Mouse (Mus musculus) neural tube, embryonic 12.5 days (tissue): ENCODE data around the gene Sacs. TPM values are rescaled to one million over a fixed set of nuclear protein-coding genes. Genes with fewer than 3 reads are reported as not detected.

ENCODE experiments used
- ATAC-seq: fragments of 200-750 bp; cut with Nextera tagmentation; 2 replicates; pipeline ENCODE4 v1.8.0; 2017; ENCODE audit warnings: low read depth, mild to moderate bottlenecking, moderate TSS enrichment, moderate library complexity; ENCODE audit not compliant: low FRiP score
- H3K27ac ChIP-seq: fragments of 300-500 bp; sonication (generic); 2 replicates; pipeline ENCODE4 v1.5.1; 2016
- H3K27me3 ChIP-seq: fragments of 300-500 bp; sonication (generic); replicated peaks from 2 replicates; pipeline ENCODE4 v1.6.1; 2016; ENCODE audit warnings: mild to moderate bottlenecking
- H3K36me3 ChIP-seq: fragments of 300-500 bp; sonication (generic); 2 replicates; pipeline ENCODE4 v1.6.1; 2016; ENCODE audit warnings: mild to moderate bottlenecking
- H3K4me1 ChIP-seq: fragments of 300-500 bp; sonication (generic); 2 replicates; pipeline ENCODE4 v1.6.1; 2016
- H3K4me2 ChIP-seq: fragments of 300-500 bp; sonication (generic); replicated peaks from 2 replicates; pipeline ENCODE4 v1.6.1; 2016; ENCODE audit warnings: mild to moderate bottlenecking
- H3K4me3 ChIP-seq: fragments of 300-500 bp; sonication (generic); 2 replicates; pipeline ENCODE4 v1.5.1; 2016
- H3K9ac ChIP-seq: fragments of 300-500 bp; sonication (generic); 2 replicates; pipeline ENCODE4 v1.6.1; 2016; ENCODE audit warnings: mild to moderate bottlenecking
- H3K9me3 ChIP-seq: fragments of 300-500 bp; sonication (generic); 2 replicates; pipeline ENCODE4 v1.6.1; 2016; ENCODE audit warnings: mild to moderate bottlenecking
- WGBS: fragments of 180-500 bp; shearing (Covaris S2); methylation state at CpG from one replicate; pipeline ENCODE4 v1.1.7; 2016; 5-methylcytosine and 5-hydroxymethylcytosine counted together
- polyA plus RNA-seq: library from polyadenylated mRNA; unstranded; fragments of >200 nt; fragmentation: Nextera tagmentation; extraction: Ambion mirVana; gene quantifications from 2 replicates; pipeline ENCODE4 v1.2.1, GENCODE M21; 2016

Gene Sacs
- polyA plus RNA-seq, 1 experiment from 2014 or later: 6.4 TPM

GRCm38 (mm10) chr14:61165929-61166328 lies 27.7 kb downstream of the Sacs start:
- no peak overlapping the region for H3K27ac ChIP-seq
- H3K9me3 ChIP-seq: no peaks in the 10 kb centered on the region
- H3K27me3 ChIP-seq: no peaks in the 10 kb centered on the region; the same call in 1 of the 2 replicates
- no peaks in the 10 kb centered on the region for H3K36me3 ChIP-seq
- no peak overlapping the region for H3K4me2 ChIP-seq
- no peak for ATAC-seq
- no peaks in the 10 kb centered on the region for H3K4me1 ChIP-seq
- no peak overlapping the region for H3K9ac ChIP-seq
- WGBS: 81% methylated on average over 9 of the region's 9 CpGs
- no peak overlapping the region for H3K4me3 ChIP-seq

- H3K36me3 ChIP-seq: no peaks in the 10 kb centered on the region
- no peak overlapping the region for H3K27ac ChIP-seq
- no peaks in the 10 kb centered on the region; the same call in 1 of the 2 replicates for H3K27me3 ChIP-seq
- H3K4me2 ChIP-seq: no peak overlapping the region
- WGBS: 88% methylated on average over 5 of the region's 5 CpGs
- no peak overlapping the region for H3K9ac ChIP-seq
- ATAC-seq: no peak
- no peaks in the 10 kb centered on the region for H3K9me3 ChIP-seq
- H3K4me3 ChIP-seq: no peak overlapping the region
- peaks cover 10% of the 10 kb centered on the region; the same call in 1 of the 2 replicates for H3K4me1 ChIP-seq
Observed at GRCm38 (mm10) chr14:61171261-61171970, 33.2 kb downstream of the Sacs start.

DNA sequence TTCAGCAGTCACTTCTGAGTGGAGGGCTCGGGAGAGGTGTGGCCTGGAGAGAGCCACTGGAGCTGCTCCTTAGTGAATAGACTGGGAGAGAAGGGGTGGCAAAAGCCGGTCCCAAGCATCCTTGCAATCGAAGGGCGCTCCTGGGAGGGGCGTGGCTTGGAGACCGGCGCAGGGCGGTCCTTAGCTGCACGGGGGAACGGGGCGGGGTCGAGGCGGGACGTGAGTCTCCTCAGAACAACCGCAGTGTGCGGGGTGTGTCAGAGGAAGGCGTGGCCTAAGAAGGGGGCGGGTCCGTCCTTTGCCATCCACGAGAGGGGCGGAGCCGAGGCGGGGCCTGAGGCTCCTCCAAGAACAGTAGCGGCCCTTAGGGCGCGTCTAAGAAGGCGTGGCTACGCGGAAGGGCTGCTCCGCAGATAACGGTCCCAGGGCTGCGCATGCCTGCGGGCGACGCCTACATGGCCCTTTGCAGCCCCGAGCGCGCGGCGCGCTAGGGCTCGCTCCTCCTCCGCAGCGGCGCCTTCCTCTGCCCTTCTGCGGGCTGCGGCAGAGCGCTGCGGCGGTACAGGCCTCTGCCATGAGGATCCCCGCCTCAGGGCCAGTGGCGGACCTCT lies 34.4 kb downstream of the Sacs start:
- Histone ChIP-seq H3K4me1 (peaks cover 10% of the 10 kb centered on the region; the same call in 1 of the 2 replicates), H3K4me2 (peak overlapping the region; percentile 68), H3K9me3 (no peaks in the 10 kb centered on the region), H3K36me3 (no peaks in the 10 kb centered on the region), H3K9ac (peak overlapping the region; percentile 85), H3K27ac (peak overlapping the region; percentile 85), H3K27me3 (no peaks in the 10 kb centered on the region; the same call in 1 of the 2 replicates), H3K4me3 (peak overlapping the region; percentile 81)
- ATAC-seq: peak; percentile 99
- under 1% methylated on average over 52 of the region's 52 CpGs for WGBS

DNA sequence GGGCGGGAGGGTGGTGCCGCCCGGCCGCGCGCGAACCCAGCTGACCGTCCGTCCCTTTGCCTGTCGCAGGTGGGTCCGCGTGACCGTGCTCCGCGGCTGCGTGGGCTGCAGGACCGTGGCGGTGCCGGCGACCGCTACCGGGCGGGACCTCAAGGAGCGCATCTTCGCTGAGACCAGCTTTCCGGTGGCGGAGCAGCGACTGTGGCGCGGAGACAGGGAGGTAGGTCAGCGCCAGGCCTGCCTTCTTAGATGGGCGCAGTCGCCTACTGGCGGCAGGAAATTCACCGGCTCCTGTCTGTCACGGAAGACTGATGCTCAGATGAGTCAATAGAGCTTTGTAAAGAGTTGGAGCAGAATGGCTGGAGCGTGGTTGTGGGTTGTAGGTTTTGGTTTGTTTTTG lies 35.0 kb downstream of the Sacs start:
- peaks cover 10% of the 10 kb centered on the region; the same call in 1 of the 2 replicates for H3K4me1 ChIP-seq
- WGBS: under 1% methylated on average over 37 of the region's 37 CpGs
- H3K27me3 ChIP-seq: no peaks in the 10 kb centered on the region
- H3K4me2 ChIP-seq: peak overlapping the region; percentile 68
- H3K4me3 ChIP-seq: peak overlapping the region; percentile 81
- peak; percentile 70 for ATAC-seq
- peak overlapping the region; percentile 85 for H3K9ac ChIP-seq
- no peaks in the 10 kb centered on the region for H3K36me3 ChIP-seq
- H3K27ac ChIP-seq: peak overlapping the region; percentile 85
- no peaks in the 10 kb centered on the region for H3K9me3 ChIP-seq

GRCm38 (mm10) chr14:61191904-61192303 lies 53.6 kb downstream of the Sacs start:
- no peak for ATAC-seq
- 93% methylated on average over 7 of the region's 7 CpGs for WGBS
- Histone ChIP-seq H3K27me3 (no peaks in the 10 kb centered on the region), H3K27ac (no peak overlapping the region), H3K36me3 (peaks cover 56% of the 10 kb centered on the region), H3K4me1 (no peaks in the 10 kb centered on the region), H3K4me2 (no peak overlapping the region), H3K9ac (no peak overlapping the region), H3K4me3 (no peak overlapping the region), H3K9me3 (no peaks in the 10 kb centered on the region)

- ATAC-seq: no peak
- WGBS: 89% methylated on average over 10 of the region's 10 CpGs
- H3K4me2 ChIP-seq: no peak overlapping the region
- H3K4me1 ChIP-seq: no peaks in the 10 kb centered on the region
- H3K9me3 ChIP-seq: no peaks in the 10 kb centered on the region
- H3K9ac ChIP-seq: no peak overlapping the region
- no peak overlapping the region for H3K4me3 ChIP-seq
- H3K27ac ChIP-seq: no peak overlapping the region
- no peaks in the 10 kb centered on the region for H3K27me3 ChIP-seq
- H3K36me3 ChIP-seq: peaks cover 58% of the 10 kb centered on the region
Observed at GRCm38 (mm10) chr14:61192326-61192725, 54.1 kb downstream of the Sacs start.

DNA sequence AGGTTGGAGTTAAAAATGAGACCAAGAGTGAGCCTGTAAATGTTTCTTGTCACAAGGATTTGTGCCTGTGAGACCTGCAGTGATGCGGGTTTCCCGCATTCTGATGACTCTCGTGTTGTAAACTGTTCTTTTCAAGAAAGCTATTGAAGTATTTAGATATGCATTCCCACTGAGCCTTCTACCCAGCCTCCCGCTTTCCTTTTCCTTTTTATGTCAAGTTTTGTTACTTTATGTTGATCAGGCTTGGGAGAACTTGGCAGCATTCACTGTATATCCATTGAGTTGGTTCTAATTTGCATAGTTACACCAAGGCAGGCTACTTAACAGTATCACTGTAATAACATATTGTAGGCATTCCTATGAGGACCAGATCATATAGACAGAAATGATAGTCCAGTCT lies 56.2 kb downstream of the Sacs start:
- WGBS: 60% methylated on average over 4 of the region's 4 CpGs
- no peaks in the 10 kb centered on the region for H3K9me3 ChIP-seq
- no peaks in the 10 kb centered on the region for H3K27me3 ChIP-seq
- no peak for ATAC-seq
- H3K4me3 ChIP-seq: no peak overlapping the region
- no peak overlapping the region for H3K27ac ChIP-seq
- no peaks in the 10 kb centered on the region for H3K4me1 ChIP-seq
- H3K36me3 ChIP-seq: peaks cover 55% of the 10 kb centered on the region
- H3K4me2 ChIP-seq: no peak overlapping the region
- H3K9ac ChIP-seq: no peak overlapping the region

- Histone ChIP-seq H3K27me3 (no peaks in the 10 kb centered on the region), H3K4me1 (no peaks in the 10 kb centered on the region), H3K27ac (no peak overlapping the region), H3K4me2 (no peak overlapping the region), H3K9ac (no peak overlapping the region), H3K9me3 (peaks cover 19% of the 10 kb centered on the region; the same call in 1 of the 2 replicates), H3K36me3 (peaks cover 84% of the 10 kb centered on the region), H3K4me3 (no peak overlapping the region)
- 93% methylated on average over 5 of the region's 5 CpGs for WGBS
- no peak for ATAC-seq
Observed at GRCm38 (mm10) chr14:61210111-61210510, 71.9 kb downstream of the Sacs start.

- no peak overlapping the region for H3K4me3 ChIP-seq
- 94% methylated on average over 6 of the region's 6 CpGs for WGBS
- peaks cover 14% of the 10 kb centered on the region; the same call in 1 of the 2 replicates for H3K9me3 ChIP-seq
- H3K36me3 ChIP-seq: peaks cover 68% of the 10 kb centered on the region
- ATAC-seq: no peak
- H3K4me2 ChIP-seq: no peak overlapping the region
- H3K27me3 ChIP-seq: no peaks in the 10 kb centered on the region
- no peak overlapping the region for H3K9ac ChIP-seq
- no peaks in the 10 kb centered on the region for H3K4me1 ChIP-seq
- no peak overlapping the region for H3K27ac ChIP-seq
Observed at GRCm38 (mm10) chr14:61211754-61212153, 73.5 kb downstream of the Sacs start.

- Histone ChIP-seq H3K4me2 (no peak overlapping the region), H3K27me3 (no peaks in the 10 kb centered on the region), H3K9me3 (no peaks in the 10 kb centered on the region), H3K36me3 (no peaks in the 10 kb centered on the region), H3K4me1 (no peaks in the 10 kb centered on the region), H3K9ac (no peak overlapping the region), H3K4me3 (no peak overlapping the region), H3K27ac (no peak overlapping the region)
- 83% methylated on average over 5 of the region's 5 CpGs for WGBS
- ATAC-seq: no peak
Observed at GRCm38 (mm10) chr14:61221166-61221565, 82.9 kb downstream of the Sacs start.

- Histone ChIP-seq H3K4me2 (no peak overlapping the region), H3K9me3 (no peaks in the 10 kb centered on the region), H3K9ac (no peak overlapping the region), H3K36me3 (no peaks in the 10 kb centered on the region), H3K27ac (no peak overlapping the region), H3K27me3 (no peaks in the 10 kb centered on the region), H3K4me3 (no peak overlapping the region), H3K4me1 (no peaks in the 10 kb centered on the region)
- ATAC-seq: no peak
- WGBS: 71% methylated on average over 6 of the region's 6 CpGs
Observed at GRCm38 (mm10) chr14:61222506-61222905, 84.2 kb downstream of the Sacs start.

GRCm38 (mm10) chr14:61223740-61224139 lies 85.5 kb downstream of the Sacs start:
- Histone ChIP-seq H3K9me3 (no peaks in the 10 kb centered on the region), H3K4me2 (no peak overlapping the region), H3K27ac (no peak overlapping the region), H3K9ac (no peak overlapping the region), H3K36me3 (no peaks in the 10 kb centered on the region), H3K4me3 (no peak overlapping the region), H3K4me1 (no peaks in the 10 kb centered on the region), H3K27me3 (no peaks in the 10 kb centered on the region)
- 81% methylated on average over 4 of the region's 4 CpGs for WGBS
- no peak for ATAC-seq
